ENCODE assay signal across 7 mouse cellular contexts in the genomic region with DNA sequence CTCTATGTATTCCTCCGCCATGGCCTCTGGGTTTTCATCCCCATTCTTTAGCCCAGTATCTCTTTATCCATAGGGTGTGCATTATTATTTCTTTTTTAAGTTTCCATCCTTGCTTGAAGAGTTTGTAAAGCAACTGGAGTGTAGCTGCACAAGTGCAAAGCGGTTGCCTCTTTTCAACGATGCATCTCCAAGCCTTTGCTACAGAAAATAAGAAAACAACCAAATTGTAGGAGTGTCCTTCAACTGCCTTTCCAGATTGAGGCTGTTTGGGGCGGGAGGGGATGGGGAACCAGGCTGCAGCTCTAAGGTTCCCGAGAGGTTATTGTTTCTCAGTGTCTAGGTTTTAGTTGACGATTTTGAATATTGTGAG. TPM values are rescaled to one million over a fixed set of nuclear protein-coding genes. Genes with fewer than 3 reads are reported as not detected.
DNase-seq lines count a peak whose midpoint lies in the region; ATAC-seq and TF ChIP-seq lines count a peak whose summit lies in the region.

No protein-coding gene starts in this region.

- H3K27me3 ChIP-seq in neural tube, embryonic 11.5 days (ENCODE audit: control insufficient read depth, insufficient read depth, low read length): no peaks in the 10 kb centered on the region
- H3K27me3 ChIP-seq in limb, embryonic 13.5 days: peaks cover 35% of the 10 kb centered on the region
- H3K27me3 ChIP-seq in stomach, embryonic 14.5 days (ENCODE audit: control insufficient read depth, insufficient read depth, low read length): no peaks in the 10 kb centered on the region

- 13% methylated on average over 6 of the region's 6 CpGs for WGBS in neural tube, embryonic 11.5 days
- WGBS in limb, embryonic 13.5 days: 13% methylated on average over 6 of the region's 6 CpGs
- 19% methylated on average over 6 of the region's 6 CpGs for WGBS in stomach, embryonic 14.5 days

- no peak for TF ChIP-seq POLR2A in embryonic fibroblast, embryonic 13.5 days (IDR thresholded peaks at IDR 0.05; ENCODE audit: low read depth, low read length)

- H3K4me1 ChIP-seq in neural tube, embryonic 11.5 days (ENCODE audit: control insufficient read depth, insufficient read depth, low read length): no peaks in the 10 kb centered on the region
- peaks cover 4% of the 10 kb centered on the region; the same call in 1 of the 2 replicates for H3K4me1 ChIP-seq in embryonic fibroblast, embryonic 13.5 days (ENCODE audit: control insufficient read depth, insufficient read depth, low read length)
- 0 out of 2 replicates have a peak, but pooled peaks cover 4% of the 10 kb centered on the region for H3K4me1 ChIP-seq in limb, embryonic 13.5 days
- H3K4me1 ChIP-seq in stomach, embryonic 14.5 days (ENCODE audit: control insufficient read depth, insufficient read depth, low read length): 0 out of 2 replicates have a peak, but pooled peaks cover 3% of the 10 kb centered on the region

- no peaks in the 10 kb centered on the region for H3K9me3 ChIP-seq in neural tube, embryonic 11.5 days (ENCODE audit: control insufficient read depth, low read length)
- no peaks in the 10 kb centered on the region for H3K9me3 ChIP-seq in limb, embryonic 13.5 days
- no peaks in the 10 kb centered on the region for H3K9me3 ChIP-seq in stomach, embryonic 14.5 days (ENCODE audit: control insufficient read depth, low read depth, low read length)

- ATAC-seq in neural tube, embryonic 11.5 days (ENCODE audit: insufficient read depth, low FRiP score, low TSS enrichment): no peak
- ATAC-seq in limb, embryonic 13.5 days (ENCODE audit: low FRiP score, low read depth): no peak
- no peak for ATAC-seq in stomach, embryonic 14.5 days (ENCODE audit: insufficient number of reproducible peaks, insufficient read depth, low FRiP score, low read depth)

- H3K4me2 ChIP-seq in neural tube, embryonic 11.5 days (ENCODE audit: low read depth): peak overlapping the region; percentile 63
- peak overlapping the region; percentile 67 for H3K4me2 ChIP-seq in limb, embryonic 13.5 days (replicated peaks)
- H3K4me2 ChIP-seq in stomach, embryonic 14.5 days (replicated peaks; ENCODE audit: low read depth, low read length): peak overlapping the region; percentile 52

- peak; percentile 16 for DNase-seq in neural tube, embryonic 11.5 days (ENCODE audit: low spot score)
- no peak for DNase-seq in neural tube, embryonic 10.5 days (ENCODE audit: extremely low spot score, low spot score)
- DNase-seq in layer of hippocampus, postnatal 36 days: no peak
- DNase-seq in gastrocnemius, postnatal 25 days: no peak

- peak overlapping the region; percentile 27; the same call in 1 of the 2 replicates for H3K27ac ChIP-seq in neural tube, embryonic 11.5 days (ENCODE audit: low read depth, low read length)
- peak overlapping the region; percentile 78; the same call in 1 of the 2 replicates for H3K27ac ChIP-seq in embryonic fibroblast, embryonic 13.5 days (ENCODE audit: insufficient read depth, low read length)
- H3K27ac ChIP-seq in limb, embryonic 13.5 days: peak overlapping the region; percentile 75
- no peak overlapping the region; the same call in 1 of the 2 replicates for H3K27ac ChIP-seq in stomach, embryonic 14.5 days (ENCODE audit: low read length)

- H3K4me3 ChIP-seq in neural tube, embryonic 11.5 days (ENCODE audit: low read depth, low read length): peak overlapping the region; percentile 70
- peak overlapping the region; percentile 91 for H3K4me3 ChIP-seq in embryonic fibroblast, embryonic 13.5 days (ENCODE audit: insufficient read depth, low read length)
- H3K4me3 ChIP-seq in limb, embryonic 13.5 days: peak overlapping the region; percentile 68
- peak overlapping the region; percentile 63 for H3K4me3 ChIP-seq in stomach, embryonic 14.5 days (ENCODE audit: low read depth, low read length)

- H3K36me3 ChIP-seq in neural tube, embryonic 11.5 days (ENCODE audit: control insufficient read depth, insufficient read depth, low read length): no peaks in the 10 kb centered on the region; the same call in 1 of the 2 replicates
- H3K36me3 ChIP-seq in limb, embryonic 13.5 days: peaks cover 6% of the 10 kb centered on the region; the same call in 1 of the 2 replicates
- no peaks in the 10 kb centered on the region for H3K36me3 ChIP-seq in stomach, embryonic 14.5 days (ENCODE audit: control insufficient read depth, insufficient read depth, low read length)

- TF ChIP-seq CTCF in embryonic fibroblast, embryonic 13.5 days (IDR thresholded peaks at IDR 0.05; ENCODE audit: borderline replicate concordance, insufficient read depth, low read length): no peak

- H3K9ac ChIP-seq in neural tube, embryonic 11.5 days (ENCODE audit: low read length): peak overlapping the region; percentile 80
- H3K9ac ChIP-seq in limb, embryonic 13.5 days: peak overlapping the region; percentile 82
- H3K9ac ChIP-seq in stomach, embryonic 14.5 days (replicated peaks; ENCODE audit: low read depth, low read length): peak overlapping the region; percentile 66

RNA-seq across cellular contexts. Expression of a gene that starts 1.3 kb away (rescaled TPM):
- polyA plus RNA-seq in neural tube, embryonic 11.5 days (2014; fragmentation: Nextera tagmentation; extraction: Ambion mirVana): 232 and 246 TPM in 2 replicates
- 180 and 247 TPM in 2 replicates for polyA plus RNA-seq in embryonic fibroblast, embryonic 13.5 days (2011; ENCODE audit: insufficient read length, low read depth, missing spikeins)
- polyA plus RNA-seq in limb, embryonic 13.5 days (2015; fragmentation: Nextera tagmentation; extraction: Ambion mirVana): 162 and 180 TPM in 2 replicates
- polyA plus RNA-seq in stomach, embryonic 14.5 days (2014; fragmentation: Nextera tagmentation; extraction: Ambion mirVana): 232 and 248 TPM in 2 replicates
- 100 to 1,000 TPM; 220 to 236 TPM for total RNA-seq in layer of hippocampus, postnatal 36 days (2021)
- total RNA-seq in gastrocnemius, postnatal 25 days (2021): 10 to 100 TPM; 56.9 to 62.1 TPM
